Mouse (Mus musculus) kidney, postnatal 36 days (tissue): ENCODE measurements around the gene Cngb1.

ENCODE experiments used
- DNase-seq, 2 experiments: peaks; one replicate each; pipeline ENCODE4 v3.0.0; 2021 to 2022; ENCODE audit warnings: mixed read lengths in 2 of 2

Cngb1 gene

GRCm38 (mm10) chr8:95306431-95306830 lies at the start of gene Cngb1:
Gene Cngb1 (minus strand): TSS chr8:95306585.
- DNase-seq, result no peak

- no peak for DNase-seq
These were observed 48.2 kb upstream of the Cngb1 start for GRCm38 (mm10) chr8:95354606-95355005.

- DNase-seq, result peak in 1 of 2 experiments; percentile 61
These were observed 46.8 kb upstream of the Cngb1 start for GRCm38 (mm10) chr8:95352871-95353866.

- peak; percentile 62 to 82 for DNase-seq
These were observed 45.9 kb upstream of the Cngb1 start, which contains the start of gene Mmp15 for GRCm38 (mm10) chr8:95352151-95352870. Gene Mmp15 (plus strand): TSS chr8:95352268.

GRCm38 (mm10) chr8:95351461-95351860 lies 45.1 kb upstream of the Cngb1 start:
- DNase-seq, result peak in 1 of 2 experiments; percentile 36

GRCm38 (mm10) chr8:95348811-95349630 lies 42.6 kb upstream of the Cngb1 start:
- DNase-seq, result peak; percentile 78 to 83

- DNase-seq, result no peak
These were observed 42.0 kb upstream of the Cngb1 start for GRCm38 (mm10) chr8:95348356-95348755.

- peak; percentile 65 to 86 for DNase-seq
These were observed 40.5 kb upstream of the Cngb1 start for GRCm38 (mm10) chr8:95346643-95347545.

GRCm38 (mm10) chr8:95344668-95345067 lies 38.3 kb upstream of the Cngb1 start:
- no peak for DNase-seq

- peak in 1 of 2 experiments; percentile 34 for DNase-seq
These were observed 35.3 kb upstream of the Cngb1 start for GRCm38 (mm10) chr8:95341721-95342120.

GRCm38 (mm10) chr8:95336363-95336762 lies 30.0 kb upstream of the Cngb1 start:
- no peak for DNase-seq

- no peak for DNase-seq
These were observed 29.3 kb upstream of the Cngb1 start for GRCm38 (mm10) chr8:95335706-95336105.

- no peak for DNase-seq
These were observed 26.2 kb upstream of the Cngb1 start for GRCm38 (mm10) chr8:95332437-95333199.

- DNase-seq, result peak; percentile 95 to 97
These were observed 25.5 kb upstream of the Cngb1 start, which contains the start of the genes Zfp319 and Usb1 for GRCm38 (mm10) chr8:95331720-95332436. Gene Zfp319 (minus strand): TSS chr8:95331950. Gene Usb1 (plus strand): TSS chr8:95332284.

GRCm38 (mm10) chr8:95331156-95331719 lies 24.9 kb upstream of the Cngb1 start:
- DNase-seq, result peak; percentile 62 to 78

- no peak for DNase-seq
These were observed 24.0 kb upstream of the Cngb1 start for GRCm38 (mm10) chr8:95330367-95330766.

- no peak for DNase-seq
These were observed 21.6 kb upstream of the Cngb1 start for GRCm38 (mm10) chr8:95327866-95328465.

- DNase-seq, result no peak
These were observed 20.4 kb upstream of the Cngb1 start for GRCm38 (mm10) chr8:95326822-95327221.

- no peak for DNase-seq
These were observed 18.3 kb upstream of the Cngb1 start for GRCm38 (mm10) chr8:95324646-95325045.
